Mouse (Mus musculus): Measurements from ENCODE around the gene Hdac4. TPM values are rescaled to one million over a fixed set of nuclear protein-coding genes. Genes with fewer than 3 reads are reported as not detected.

Gene Hdac4
- total RNA-seq, 2 experiments from 2014 or later, result 36.1 to 51.8 TPM

GRCm38 (mm10) chr1:92139001-92139400 is 56.5 kb downstream of the Hdac4 start:
- intact Hi-C loops (cut with DNase I), result no loop called here
- DNase-seq (ENCODE audit: low spot score), result no peak

- intact Hi-C loops (cut with DNase I), result loop anchor here (2.0 kb wide), 1 partner anchor 40 kb away; no protein-coding TSS in a partner anchor
- peak; percentile 64 for DNase-seq (ENCODE audit: low spot score)
Observed at GRCm38 (mm10) chr1:92137136-92137848, 58.2 kb downstream of the Hdac4 start.

- intact Hi-C loops (cut with DNase I), result loop anchor here (2.0 kb wide), 1 partner anchor 40 kb away; no protein-coding TSS in a partner anchor
- no peak for DNase-seq (ENCODE audit: low spot score)
Observed at GRCm38 (mm10) chr1:92136362-92136761, 59.1 kb downstream of the Hdac4 start.

- intact Hi-C loops (cut with DNase I), result no loop called here
- DNase-seq (ENCODE audit: low spot score), result no peak
Observed at GRCm38 (mm10) chr1:92132181-92132580, 63.3 kb downstream of the Hdac4 start.

GRCm38 (mm10) chr1:92130470-92131100 is 64.9 kb downstream of the Hdac4 start:
- DNase-seq (ENCODE audit: low spot score), result peak; percentile 75
- intact Hi-C loops (cut with DNase I), result no loop called here

- intact Hi-C loops (cut with DNase I), result loop anchor here (10.0 kb wide), 1 partner anchor 325 kb away; no protein-coding TSS in a partner anchor
- no peak for DNase-seq (ENCODE audit: low spot score)
Observed at GRCm38 (mm10) chr1:92129751-92130150, 65.7 kb downstream of the Hdac4 start.

GRCm38 (mm10) chr1:92127785-92128184 is 67.7 kb downstream of the Hdac4 start:
- intact Hi-C loops (cut with DNase I), result loop anchor here (10.0 kb wide), 1 partner anchor 327 kb away; no protein-coding TSS in a partner anchor
- DNase-seq (ENCODE audit: low spot score), result no peak

GRCm38 (mm10) chr1:92127366-92127765 is 68.1 kb downstream of the Hdac4 start:
- intact Hi-C loops (cut with DNase I), result loop anchor here (10.0 kb wide), 1 partner anchor 327 kb away; no protein-coding TSS in a partner anchor
- DNase-seq (ENCODE audit: low spot score), result no peak

GRCm38 (mm10) chr1:92124497-92125201 is 70.8 kb downstream of the Hdac4 start:
- DNase-seq (ENCODE audit: low spot score), result no peak
- intact Hi-C loops (cut with DNase I), result loop anchor here (10.0 kb wide), 1 partner anchor 330 kb away; no protein-coding TSS in a partner anchor

GRCm38 (mm10) chr1:92119303-92119702 is 76.2 kb downstream of the Hdac4 start:
- DNase-seq (ENCODE audit: low spot score), result no peak
- intact Hi-C loops (cut with DNase I), result no loop called here

- DNase-seq (ENCODE audit: low spot score), result no peak
- intact Hi-C loops (cut with DNase I), result no loop called here
Observed at GRCm38 (mm10) chr1:92117597-92117996, 77.9 kb downstream of the Hdac4 start.

GRCm38 (mm10) chr1:92116169-92116568 is 79.3 kb downstream of the Hdac4 start:
- no peak for DNase-seq (ENCODE audit: low spot score)
- intact Hi-C loops (cut with DNase I), result no loop called here

- DNase-seq (ENCODE audit: low spot score), result no peak
- intact Hi-C loops (cut with DNase I), result no loop called here
Observed at GRCm38 (mm10) chr1:92114091-92114490, 81.4 kb downstream of the Hdac4 start.

- intact Hi-C loops (cut with DNase I), result no loop called here
- no peak for DNase-seq (ENCODE audit: low spot score)
Observed at GRCm38 (mm10) chr1:92113243-92114009, 82.1 kb downstream of the Hdac4 start.

GRCm38 (mm10) chr1:92112591-92112990 is 82.9 kb downstream of the Hdac4 start:
- intact Hi-C loops (cut with DNase I), result no loop called here
- no peak for DNase-seq (ENCODE audit: low spot score)

GRCm38 (mm10) chr1:92111551-92111950 is 83.9 kb downstream of the Hdac4 start:
- intact Hi-C loops (cut with DNase I), result no loop called here
- DNase-seq (ENCODE audit: low spot score), result no peak

GRCm38 (mm10) chr1:92111026-92111425 is 84.5 kb downstream of the Hdac4 start:
- intact Hi-C loops (cut with DNase I), result no loop called here
- DNase-seq (ENCODE audit: low spot score), result no peak

GRCm38 (mm10) chr1:92109221-92109620 is 86.3 kb downstream of the Hdac4 start:
- no peak for DNase-seq (ENCODE audit: low spot score)
- intact Hi-C loops (cut with DNase I), result no loop called here

- no peak for DNase-seq (ENCODE audit: low spot score)
- intact Hi-C loops (cut with DNase I), result no loop called here
Observed at GRCm38 (mm10) chr1:92108556-92108955, 86.9 kb downstream of the Hdac4 start.

- intact Hi-C loops (cut with DNase I), result no loop called here
- DNase-seq (ENCODE audit: low spot score), result no peak
Observed at GRCm38 (mm10) chr1:92107996-92108395, 87.5 kb downstream of the Hdac4 start.

Data from heart, postnatal 25 days (tissue).